Mouse (Mus musculus): ENCODE results near the gene Aff4. TPM values are rescaled to one million over a fixed set of nuclear protein-coding genes. Genes with fewer than 3 reads are reported as not detected.

The Aff4 gene
- polyA plus RNA-seq, 1 experiment from 2014 or later = 120 TPM

- H3K9ac ChIP-seq (ENCODE audit: low read depth, low read length) = no peak overlapping the region
- H3K36me3 ChIP-seq (ENCODE audit: control insufficient read depth, insufficient read depth, low read length) = no peaks in the 10 kb centered on the region
- H3K4me3 ChIP-seq (ENCODE audit: low read depth, low read length) = no peak overlapping the region
- no peaks in the 10 kb centered on the region for H3K4me1 ChIP-seq (replicated peaks; ENCODE audit: control insufficient read depth, insufficient read depth, low read length)
- no peak for ATAC-seq (ENCODE audit: low FRiP score)
- peaks cover 16% of the 10 kb centered on the region for H3K27me3 ChIP-seq (ENCODE audit: control insufficient read depth, insufficient read depth, low read length)
- DNase-seq (ENCODE audit: low spot score) = no peak
- H3K27ac ChIP-seq (ENCODE audit: low read depth, low read length) = no peak overlapping the region
- no peaks in the 10 kb centered on the region for H3K9me3 ChIP-seq (ENCODE audit: control insufficient read depth, low read length)
- H3K4me2 ChIP-seq (replicated peaks; ENCODE audit: low read depth, low read length) = no peak overlapping the region
- WGBS = 93% methylated on average over 5 of the region's 5 CpGs
Observed at GRCm38 (mm10) chr11:53453031-53453430, 102.4 kb downstream of the Aff4 start.

- 5% methylated on average over 42 of the region's 42 CpGs for WGBS
- no peaks in the 10 kb centered on the region for H3K9me3 ChIP-seq (ENCODE audit: control insufficient read depth, low read length)
Observed at GRCm38 (mm10) chr11:53456474-53457371, 106.1 kb downstream of the Aff4 start, which contains the start of the genes Gm10447 and Shroom1. TSS of gene Gm10447 (minus strand) at chr11:53457110. TSS of gene Shroom1 (plus strand) at chr11:53457205.

DNA sequence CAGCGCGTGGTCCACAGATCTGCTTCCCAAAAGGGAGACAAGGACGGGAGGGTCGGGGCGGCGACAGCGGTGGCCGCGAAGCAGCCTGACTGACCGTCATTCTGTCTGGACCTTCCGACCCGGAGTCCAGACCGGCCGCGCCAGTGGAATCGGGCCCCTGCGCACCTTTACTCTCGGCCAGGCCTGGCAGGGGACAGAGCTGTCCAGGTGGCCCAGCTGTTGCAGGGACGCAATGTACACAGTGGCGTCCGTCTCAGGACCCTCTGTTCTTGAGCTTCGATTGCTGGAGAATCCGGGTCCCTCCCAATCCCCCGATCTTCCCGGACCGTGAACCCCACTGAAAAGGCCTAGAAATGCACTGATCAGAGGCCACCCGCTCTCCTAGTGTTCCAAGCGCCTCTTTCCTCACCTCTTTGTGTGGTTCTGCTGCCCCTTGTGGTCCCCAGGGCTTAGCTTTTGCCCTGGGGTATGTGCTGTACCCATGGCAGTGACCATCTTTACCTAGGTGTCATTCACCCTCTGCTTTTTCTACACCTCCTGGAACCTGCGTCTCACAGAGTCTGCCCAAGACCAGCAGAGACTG, 106.8 kb downstream of the Aff4 start:
- DNase-seq (ENCODE audit: low spot score) (peak; percentile 44), ATAC-seq (ENCODE audit: low FRiP score) (no peak)
- Histone ChIP-seq H3K4me3 (ENCODE audit: low read depth, low read length) (peak overlapping the region; percentile 38), H3K4me1 (replicated peaks; ENCODE audit: control insufficient read depth, insufficient read depth, low read length) (no peaks in the 10 kb centered on the region), H3K9me3 (ENCODE audit: control insufficient read depth, low read length) (no peaks in the 10 kb centered on the region), H3K27ac (ENCODE audit: low read depth, low read length) (no peak overlapping the region), H3K36me3 (ENCODE audit: control insufficient read depth, insufficient read depth, low read length) (no peaks in the 10 kb centered on the region), H3K9ac (ENCODE audit: low read depth, low read length) (peak overlapping the region; percentile 53), H3K27me3 (ENCODE audit: control insufficient read depth, insufficient read depth, low read length) (peaks cover 36% of the 10 kb centered on the region), H3K4me2 (replicated peaks; ENCODE audit: low read depth, low read length) (peak overlapping the region; percentile 86)
- 9% methylated on average over 24 of the region's 29 CpGs for WGBS

More at GRCm38 (mm10) chr11:53456474-53457371, 106.1 kb downstream of the Aff4 start, which contains the start of the genes Gm10447 and Shroom1:
- peak within 1 kb of the TSS; percentile 53 for H3K9ac ChIP-seq (ENCODE audit: low read depth, low read length)
- H3K27me3 ChIP-seq (ENCODE audit: control insufficient read depth, insufficient read depth, low read length) = peaks cover 29% of the 10 kb centered on the region
- H3K4me2 ChIP-seq (replicated peaks; ENCODE audit: low read depth, low read length) = peak within 1 kb of the TSS; percentile 86
- ATAC-seq (ENCODE audit: low FRiP score) (peak; percentile 59), DNase-seq (ENCODE audit: low spot score) (peak; percentile 73)
- no peaks in the 10 kb centered on the region for H3K4me1 ChIP-seq (replicated peaks; ENCODE audit: control insufficient read depth, insufficient read depth, low read length)
- H3K27ac ChIP-seq (ENCODE audit: low read depth, low read length) = no peak within 1 kb of the TSS
- peak within 1 kb of the TSS; percentile 38 for H3K4me3 ChIP-seq (ENCODE audit: low read depth, low read length)
- H3K36me3 ChIP-seq (ENCODE audit: control insufficient read depth, insufficient read depth, low read length) = no peaks in the 10 kb centered on the region

DNA sequence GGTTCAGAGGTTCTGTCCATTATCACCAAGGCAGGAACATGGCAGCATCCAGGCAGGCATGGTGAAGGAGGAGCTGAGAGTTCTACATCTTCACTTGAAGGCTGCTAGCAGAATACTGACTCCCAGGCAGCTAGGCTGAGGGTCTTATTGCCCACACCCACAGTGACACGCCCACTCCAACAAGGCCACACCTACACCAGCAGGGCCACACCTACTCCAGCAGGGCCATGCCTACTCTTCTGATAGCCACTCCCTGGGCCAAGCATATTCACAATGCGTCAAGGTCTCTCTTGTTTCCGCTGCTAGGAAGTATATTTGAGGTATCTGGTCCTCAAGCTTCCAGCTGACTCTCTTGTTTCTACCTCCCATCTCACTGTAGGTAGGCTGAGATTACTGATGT, 108.4 kb downstream of the Aff4 start:
- Histone ChIP-seq H3K27ac (ENCODE audit: low read depth, low read length) (no peak overlapping the region), H3K9me3 (ENCODE audit: control insufficient read depth, low read length) (no peaks in the 10 kb centered on the region), H3K4me3 (ENCODE audit: low read depth, low read length) (no peak overlapping the region), H3K27me3 (ENCODE audit: control insufficient read depth, insufficient read depth, low read length) (peaks cover 52% of the 10 kb centered on the region), H3K36me3 (ENCODE audit: control insufficient read depth, insufficient read depth, low read length) (no peaks in the 10 kb centered on the region), H3K9ac (ENCODE audit: low read depth, low read length) (no peak overlapping the region), H3K4me2 (replicated peaks; ENCODE audit: low read depth, low read length) (no peak overlapping the region), H3K4me1 (replicated peaks; ENCODE audit: control insufficient read depth, insufficient read depth, low read length) (peaks cover 4% of the 10 kb centered on the region)
- 63% methylated on average over 3 of the region's 3 CpGs for WGBS
- DNase-seq (ENCODE audit: low spot score) = no peak
- no peak for ATAC-seq (ENCODE audit: low FRiP score)

- H3K4me3 ChIP-seq (ENCODE audit: low read depth, low read length) = no peak overlapping the region
- H3K9me3 ChIP-seq (ENCODE audit: control insufficient read depth, low read length) = no peaks in the 10 kb centered on the region
- H3K27ac ChIP-seq (ENCODE audit: low read depth, low read length) = no peak overlapping the region
- peaks cover 4% of the 10 kb centered on the region for H3K4me1 ChIP-seq (replicated peaks; ENCODE audit: control insufficient read depth, insufficient read depth, low read length)
- WGBS = 80% methylated on average over 3 of the region's 3 CpGs
- DNase-seq (ENCODE audit: low spot score) (no peak), ATAC-seq (ENCODE audit: low FRiP score) (no peak)
- no peak overlapping the region for H3K9ac ChIP-seq (ENCODE audit: low read depth, low read length)
- peaks cover 63% of the 10 kb centered on the region for H3K27me3 ChIP-seq (ENCODE audit: control insufficient read depth, insufficient read depth, low read length)
- no peaks in the 10 kb centered on the region for H3K36me3 ChIP-seq (ENCODE audit: control insufficient read depth, insufficient read depth, low read length)
- no peak overlapping the region for H3K4me2 ChIP-seq (replicated peaks; ENCODE audit: low read depth, low read length)
Observed at GRCm38 (mm10) chr11:53460192-53460591, 109.6 kb downstream of the Aff4 start.

DNA sequence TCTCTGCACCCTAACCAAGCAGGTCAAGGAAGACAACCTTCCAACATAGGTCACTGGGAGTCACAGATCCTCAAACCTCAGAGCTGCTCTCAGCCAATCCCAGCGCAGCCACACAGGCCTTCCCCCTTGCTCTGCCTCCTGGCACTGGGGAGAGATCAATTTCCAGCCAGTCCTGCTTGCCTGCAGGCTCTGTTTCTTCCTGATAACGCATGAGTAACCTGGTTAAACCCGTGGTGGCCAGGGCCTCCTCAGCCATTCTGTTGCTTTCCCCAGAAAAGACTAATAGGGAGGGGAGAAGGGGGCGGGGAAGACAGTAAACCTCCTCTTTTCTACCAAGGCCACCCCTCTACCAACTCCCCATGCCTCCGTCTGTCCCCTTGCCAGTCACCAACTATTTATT, 111.1 kb downstream of the Aff4 start:
- H3K4me1 ChIP-seq (replicated peaks; ENCODE audit: control insufficient read depth, insufficient read depth, low read length) = peaks cover 4% of the 10 kb centered on the region
- no peak overlapping the region for H3K27ac ChIP-seq (ENCODE audit: low read depth, low read length)
- no peak overlapping the region for H3K4me2 ChIP-seq (replicated peaks; ENCODE audit: low read depth, low read length)
- H3K9me3 ChIP-seq (ENCODE audit: control insufficient read depth, low read length) = no peaks in the 10 kb centered on the region
- no peak overlapping the region for H3K4me3 ChIP-seq (ENCODE audit: low read depth, low read length)
- DNase-seq (ENCODE audit: low spot score) (no peak), ATAC-seq (ENCODE audit: low FRiP score) (no peak)
- no peak overlapping the region for H3K9ac ChIP-seq (ENCODE audit: low read depth, low read length)
- H3K36me3 ChIP-seq (ENCODE audit: control insufficient read depth, insufficient read depth, low read length) = no peaks in the 10 kb centered on the region
- 21% methylated on average over 5 of the region's 5 CpGs for WGBS
- peaks cover 74% of the 10 kb centered on the region for H3K27me3 ChIP-seq (ENCODE audit: control insufficient read depth, insufficient read depth, low read length)

GRCm38 (mm10) chr11:53463551-53464424, 113.2 kb downstream of the Aff4 start:
- ATAC-seq (ENCODE audit: low FRiP score) (no peak), DNase-seq (ENCODE audit: low spot score) (peak; percentile 60)
- Histone ChIP-seq H3K4me3 (ENCODE audit: low read depth, low read length) (peak overlapping the region; percentile 38), H3K9me3 (ENCODE audit: control insufficient read depth, low read length) (no peaks in the 10 kb centered on the region), H3K9ac (ENCODE audit: low read depth, low read length) (peak overlapping the region; percentile 27; the same call in 1 of the 2 replicates), H3K4me2 (replicated peaks; ENCODE audit: low read depth, low read length) (peak overlapping the region; percentile 78), H3K4me1 (replicated peaks; ENCODE audit: control insufficient read depth, insufficient read depth, low read length) (peaks cover 4% of the 10 kb centered on the region), H3K27me3 (ENCODE audit: control insufficient read depth, insufficient read depth, low read length) (peaks cover 64% of the 10 kb centered on the region), H3K36me3 (ENCODE audit: control insufficient read depth, insufficient read depth, low read length) (no peaks in the 10 kb centered on the region), H3K27ac (ENCODE audit: low read depth, low read length) (no peak overlapping the region)
- WGBS = 6% methylated on average over 55 of the region's 55 CpGs

DNA sequence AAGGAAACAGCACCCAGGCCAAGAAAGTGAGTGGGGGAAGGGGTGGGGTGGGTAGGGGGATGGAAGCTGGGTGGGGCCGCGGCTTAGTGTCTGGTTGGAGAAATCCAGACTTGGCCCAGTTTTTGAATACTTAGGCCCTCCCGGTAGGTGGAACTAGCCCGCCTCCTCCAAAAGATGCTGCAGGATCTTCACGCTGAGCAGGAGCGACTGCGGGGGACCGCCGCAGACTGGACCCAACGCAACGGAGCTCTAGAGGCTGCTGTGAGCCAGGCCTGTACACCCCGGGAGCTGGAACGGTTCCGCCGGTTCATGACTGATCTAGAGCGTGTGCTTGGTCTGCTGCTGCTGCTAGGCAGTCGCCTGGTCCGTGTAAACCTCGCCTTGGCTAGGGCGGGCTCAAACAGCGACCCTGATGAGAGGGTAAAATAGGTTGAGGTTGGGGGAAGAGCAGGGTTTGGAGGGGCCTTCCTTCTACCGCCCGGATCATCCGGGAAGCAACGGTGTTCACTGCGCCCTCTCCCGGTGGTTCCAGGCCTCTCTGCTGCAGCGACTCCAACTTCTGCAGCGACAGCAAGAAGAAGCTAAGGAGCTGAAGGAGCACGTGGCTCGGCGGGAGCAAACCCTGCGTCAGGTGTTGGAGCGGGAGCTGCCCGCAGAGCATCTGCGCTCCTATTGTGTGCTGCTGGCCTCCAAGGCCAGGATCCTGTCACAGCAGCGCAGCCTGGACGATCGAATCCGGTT, 115.8 kb downstream of the Aff4 start:
- H3K27ac ChIP-seq (ENCODE audit: low read depth, low read length) = no peak overlapping the region
- peak; percentile 21; the same call in 1 of the 2 replicates for ATAC-seq (ENCODE audit: low FRiP score)
- H3K4me2 ChIP-seq (replicated peaks; ENCODE audit: low read depth, low read length) = peak overlapping the region; percentile 40
- H3K4me3 ChIP-seq (ENCODE audit: low read depth, low read length) = peak overlapping the region; percentile 25
- H3K27me3 ChIP-seq (ENCODE audit: control insufficient read depth, insufficient read depth, low read length) = peaks cover 66% of the 10 kb centered on the region
- H3K36me3 ChIP-seq (ENCODE audit: control insufficient read depth, insufficient read depth, low read length) = no peaks in the 10 kb centered on the region
- H3K9ac ChIP-seq (ENCODE audit: low read depth, low read length) = peak overlapping the region; percentile 56
- 3% methylated on average over 40 of the region's 40 CpGs for WGBS
- DNase-seq (ENCODE audit: low spot score) = peak; percentile 89
- no peaks in the 10 kb centered on the region for H3K9me3 ChIP-seq (ENCODE audit: control insufficient read depth, low read length)
- H3K4me1 ChIP-seq (replicated peaks; ENCODE audit: control insufficient read depth, insufficient read depth, low read length) = peaks cover 10% of the 10 kb centered on the region

Measured in hindbrain, embryonic 11.5 days (tissue).